Comparison of ENCODE assay signal across 8 mouse cellular contexts in genomic region chr16:57393161-57393560, GRCm38 (mm10). TPM values are rescaled to one million over a fixed set of nuclear protein-coding genes. Genes with fewer than 3 reads are reported as not detected.
DNase-seq lines count a peak whose midpoint lies in the region; ATAC-seq and TF ChIP-seq lines count a peak whose summit lies in the region.

No protein-coding gene starts in this region.

- no peaks in the 10 kb centered on the region for H3K36me3 ChIP-seq in intestine, embryonic 15.5 days
- H3K36me3 ChIP-seq in lung, embryonic 15.5 days = no peaks in the 10 kb centered on the region
- H3K36me3 ChIP-seq in forebrain, embryonic 11.5 days (ENCODE audit: control insufficient read depth, insufficient read depth, low read length) = no peaks in the 10 kb centered on the region

- no peak overlapping the region for H3K9ac ChIP-seq in intestine, embryonic 15.5 days
- no peak overlapping the region for H3K9ac ChIP-seq in lung, embryonic 15.5 days
- no peak overlapping the region for H3K9ac ChIP-seq in forebrain, embryonic 11.5 days (ENCODE audit: low read length)

- intact Hi-C loops in gastrocnemius, adult 2 months (cut with DNase I) = no loop called here

- no peak for TF ChIP-seq CTCF in gastrocnemius, adult 2 months (IDR thresholded peaks at IDR 0.05)

- no peaks in the 10 kb centered on the region for H3K4me1 ChIP-seq in intestine, embryonic 15.5 days (replicated peaks)
- H3K4me1 ChIP-seq in lung, embryonic 15.5 days = peaks cover under 1% of the 10 kb centered on the region; the same call in 1 of the 2 replicates
- H3K4me1 ChIP-seq in forebrain, embryonic 11.5 days (replicated peaks; ENCODE audit: control insufficient read depth, insufficient read depth, low read length) = no peaks in the 10 kb centered on the region

- peak; percentile 19 for DNase-seq in adrenal gland, postnatal 14 days
- DNase-seq in adrenal gland, postnatal 36 days = no peak
- DNase-seq in gastrocnemius, adult 2 months = peak; percentile 61
- DNase-seq in forebrain, embryonic 11.5 days (ENCODE audit: low spot score) = no peak
- no peak for DNase-seq in layer of hippocampus, adult 9-10 months (ENCODE audit: low spot score)
- DNase-seq in layer of hippocampus, adult 18-20 months (ENCODE audit: low spot score in 2 of 2) = no peak

- 0 out of 2 replicates have a peak overlapping the region, but pooled peaks have one; percentile 9 for H3K4me2 ChIP-seq in intestine, embryonic 15.5 days (replicated peaks)
- H3K4me2 ChIP-seq in lung, embryonic 15.5 days = peak overlapping the region; percentile 21
- no peak overlapping the region for H3K4me2 ChIP-seq in forebrain, embryonic 11.5 days (ENCODE audit: low read depth, low read length, severe bottlenecking)

- H3K9me3 ChIP-seq in intestine, embryonic 15.5 days = no peaks in the 10 kb centered on the region
- no peaks in the 10 kb centered on the region for H3K9me3 ChIP-seq in lung, embryonic 15.5 days
- no peaks in the 10 kb centered on the region for H3K9me3 ChIP-seq in forebrain, embryonic 11.5 days (ENCODE audit: control insufficient read depth, low read length)

- H3K27ac ChIP-seq in gastrocnemius, adult 2 months = peak overlapping the region; percentile 80
- peak overlapping the region; percentile 65 for H3K27ac ChIP-seq in intestine, embryonic 15.5 days
- peak overlapping the region; percentile 42 for H3K27ac ChIP-seq in lung, embryonic 15.5 days
- no peak overlapping the region for H3K27ac ChIP-seq in forebrain, embryonic 11.5 days (ENCODE audit: low read depth, low read length)

- no peak for ATAC-seq in intestine, embryonic 15.5 days
- no peak for ATAC-seq in lung, embryonic 15.5 days (ENCODE audit: borderline replicate concordance, extremely low read depth, low FRiP score, low TSS enrichment)
- ATAC-seq in forebrain, embryonic 11.5 days (replicated peaks; ENCODE audit: low FRiP score) = no peak

- 45% methylated on average over 11 of the region's 11 CpGs for WGBS in intestine, embryonic 15.5 days
- 40% methylated on average over 11 of the region's 11 CpGs for WGBS in lung, embryonic 15.5 days
- 77% methylated on average over 11 of the region's 11 CpGs for WGBS in forebrain, embryonic 11.5 days

- no peaks in the 10 kb centered on the region for H3K27me3 ChIP-seq in intestine, embryonic 15.5 days (replicated peaks)
- no peaks in the 10 kb centered on the region for H3K27me3 ChIP-seq in lung, embryonic 15.5 days
- H3K27me3 ChIP-seq in forebrain, embryonic 11.5 days (ENCODE audit: control insufficient read depth, insufficient read depth, low read length) = no peaks in the 10 kb centered on the region

- peak overlapping the region; percentile 56 for H3K4me3 ChIP-seq in gastrocnemius, adult 2 months
- no peak overlapping the region for H3K4me3 ChIP-seq in intestine, embryonic 15.5 days (replicated peaks)
- H3K4me3 ChIP-seq in lung, embryonic 15.5 days = no peak overlapping the region
- H3K4me3 ChIP-seq in forebrain, embryonic 11.5 days (ENCODE audit: low read depth, low read length) = no peak overlapping the region

RNA-seq across cellular contexts. Expression of gene Filip1l, which starts 40.3 kb away (rescaled TPM):
- total RNA-seq in adrenal gland, postnatal 14 days (2021) = 20.6 and 26.5 TPM in 2 replicates
- 10 to 100 TPM; 16.9 to 25.5 TPM for total RNA-seq in adrenal gland, postnatal 36 days (2021)
- total RNA-seq in gastrocnemius, adult 2 months (2021) = 10 to 100 TPM; 37.5 to 67.0 TPM
- polyA plus RNA-seq in intestine, embryonic 15.5 days (2015; fragmentation: Nextera tagmentation; extraction: Ambion mirVana) = 33.0 and 34.0 TPM in 2 replicates
- 28.0 and 28.8 TPM in 2 replicates for polyA plus RNA-seq in lung, embryonic 15.5 days (2015; fragmentation: Nextera tagmentation; extraction: Ambion mirVana)
- polyA plus RNA-seq in forebrain, embryonic 11.5 days (2014; fragmentation: Nextera tagmentation; extraction: Ambion mirVana) = 8.1 and 10.0 TPM in 2 replicates
- total RNA-seq in layer of hippocampus, adult 18-20 months (2021) = 1 to 10 TPM; 3.2 to 4.6 TPM

Comparison
In these comparisons a context has a peak if more than half of its experiments do, and no peak if none do; other contexts are left out.
1. DNase-seq: peak in adrenal gland, postnatal 14 days (single experiment) and gastrocnemius, adult 2 months (single experiment); none in adrenal gland, postnatal 36 days (0 of 2), forebrain, embryonic 11.5 days (single experiment), layer of hippocampus, adult 9-10 months (single experiment) and layer of hippocampus, adult 18-20 months (0 of 2).